Mouse (Mus musculus): ENCODE data around the gene Tex38.

DNA sequence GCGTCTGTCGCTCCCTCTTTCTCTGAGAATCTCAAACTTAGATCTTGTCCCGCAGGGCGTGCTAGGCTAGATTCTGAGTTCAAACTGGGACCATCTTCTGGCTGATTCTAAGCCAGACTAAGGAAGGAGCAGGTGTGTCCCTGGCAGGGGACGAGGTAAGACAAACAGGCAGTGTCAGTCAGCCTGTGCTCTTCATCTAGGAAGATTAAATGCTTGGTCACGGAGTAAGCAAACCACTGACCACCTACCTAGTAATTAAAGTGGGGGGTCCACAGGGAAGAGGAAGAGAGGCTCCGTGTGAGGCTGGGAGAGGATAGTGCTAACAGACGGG is 47.7 kb upstream of the Tex38 start:
- no peak for TF ChIP-seq CTCF (IDR thresholded peaks at IDR 0.05)
- no peak for TF ChIP-seq EP300 (IDR thresholded peaks at IDR 0.05)

All from lung, postnatal 0 days (tissue).